Mouse (Mus musculus) limb, embryonic 12.5 days (tissue): ENCODE measurements around the gene Mogs. TPM values are rescaled to one million over a fixed set of nuclear protein-coding genes. Genes with fewer than 3 reads are reported as not detected.
A peak's percentile ranks its signal among the peaks of the same experiment; 100 is the strongest.

Experiments
- ATAC-seq: fragments of 200-750 bp; cut with Nextera tagmentation; 2 replicates; pipeline ENCODE4 v1.8.0; 2017; ENCODE audit warnings: low read depth, moderate TSS enrichment; ENCODE audit not compliant: insufficient number of reproducible peaks, insufficient read depth, low FRiP score, low TSS enrichment
- H3K27ac ChIP-seq: fragments of 300-500 bp; sonication (generic); 2 replicates; pipeline ENCODE4 v1.5.1; 2016; ENCODE audit warnings: mild to moderate bottlenecking, moderate library complexity
- H3K27me3 ChIP-seq: fragments of 300-500 bp; sonication (generic); 2 replicates; pipeline ENCODE4 v1.6.1; 2016; ENCODE audit warnings: mild to moderate bottlenecking, moderate library complexity
- H3K36me3 ChIP-seq: fragments of 300-500 bp; sonication (generic); 2 replicates; pipeline ENCODE4 v1.6.1; 2016; ENCODE audit warnings: mild to moderate bottlenecking, moderate library complexity
- H3K4me1 ChIP-seq: fragments of 300-500 bp; sonication (generic); replicated peaks from 2 replicates; pipeline ENCODE4 v1.6.1; 2016
- H3K4me2 ChIP-seq: fragments of 300-500 bp; sonication (generic); 2 replicates; pipeline ENCODE4 v1.6.1; 2016; ENCODE audit warnings: mild to moderate bottlenecking, moderate library complexity
- H3K4me3 ChIP-seq: fragments of 300-500 bp; sonication (generic); replicated peaks from 2 replicates; pipeline ENCODE4 v1.5.1; 2016; ENCODE audit warnings: mild to moderate bottlenecking
- H3K9ac ChIP-seq: fragments of 300-500 bp; sonication (generic); replicated peaks from 2 replicates; pipeline ENCODE4 v1.6.1; 2016; ENCODE audit warnings: mild to moderate bottlenecking, moderate library complexity
- H3K9me3 ChIP-seq: fragments of 300-500 bp; sonication (generic); 2 replicates; pipeline ENCODE4 v1.6.1; 2016; ENCODE audit warnings: mild to moderate bottlenecking, moderate library complexity
- WGBS: fragments of 180-500 bp; shearing (Covaris S2); methylation state at CpG from one replicate; pipeline ENCODE4 v1.1.7; 2016; 5-methylcytosine and 5-hydroxymethylcytosine counted together
- polyA plus RNA-seq: library from polyadenylated mRNA; unstranded; fragments of >200 nt; fragmentation: Nextera tagmentation; extraction: Ambion mirVana; gene quantifications from 2 replicates; pipeline ENCODE4 v1.2.1, GENCODE M21; 2016

Gene Mogs
- polyA plus RNA-seq, 1 experiment from 2014 or later, result 55.3 TPM

GRCm38 (mm10) chr6:83116373-83117164 lies 1.3 kb downstream of the Mogs start:
- Histone ChIP-seq H3K36me3 (peaks cover 34% of the 10 kb centered on the region), H3K4me3 (peak overlapping the region; percentile 83), H3K27me3 (no peaks in the 10 kb centered on the region), H3K9ac (peak overlapping the region; percentile 90), H3K9me3 (no peaks in the 10 kb centered on the region), H3K27ac (peak overlapping the region; percentile 78), H3K4me1 (peaks cover 33% of the 10 kb centered on the region), H3K4me2 (peak overlapping the region; percentile 96)
- no peak for ATAC-seq
- WGBS, result 78% methylated on average over 11 of the region's 11 CpGs

- H3K4me2 ChIP-seq, result peak overlapping the region; percentile 96
- 81% methylated on average over 4 of the region's 4 CpGs for WGBS
Observed at GRCm38 (mm10) chr6:83117165-83117438, 1.8 kb downstream of the Mogs start.

GRCm38 (mm10) chr6:83117616-83118015 lies 2.3 kb downstream of the Mogs start:
- WGBS, result 94% methylated on average over 13 of the region's 13 CpGs
- H3K27ac ChIP-seq, result no peak overlapping the region
- no peak overlapping the region for H3K4me3 ChIP-seq

More at GRCm38 (mm10) chr6:83117165-83117438, 1.8 kb downstream of the Mogs start:
- no peaks in the 10 kb centered on the region for H3K9me3 ChIP-seq
- peak overlapping the region; percentile 83 for H3K4me3 ChIP-seq
- H3K36me3 ChIP-seq, result peaks cover 34% of the 10 kb centered on the region
- 0 out of 2 replicates have a peak overlapping the region, but pooled peaks have one; percentile 13 for H3K9ac ChIP-seq
- peaks cover 33% of the 10 kb centered on the region for H3K4me1 ChIP-seq
- H3K27me3 ChIP-seq, result no peaks in the 10 kb centered on the region
- no peak overlapping the region for H3K27ac ChIP-seq
- ATAC-seq, result no peak

GRCm38 (mm10) chr6:83118369-83118768 lies 3.1 kb downstream of the Mogs start:
- Histone ChIP-seq H3K4me3 (no peak overlapping the region), H3K27me3 (no peaks in the 10 kb centered on the region), H3K36me3 (peaks cover 40% of the 10 kb centered on the region), H3K4me1 (peaks cover 45% of the 10 kb centered on the region), H3K27ac (no peak overlapping the region), H3K9me3 (no peaks in the 10 kb centered on the region), H3K4me2 (no peak overlapping the region), H3K9ac (no peak overlapping the region)
- 86% methylated on average over 11 of the region's 11 CpGs for WGBS
- no peak for ATAC-seq

More at GRCm38 (mm10) chr6:83117616-83118015, 2.3 kb downstream of the Mogs start:
- H3K4me1 ChIP-seq, result peaks cover 37% of the 10 kb centered on the region
- H3K9me3 ChIP-seq, result no peaks in the 10 kb centered on the region
- peaks cover 34% of the 10 kb centered on the region for H3K36me3 ChIP-seq
- H3K27me3 ChIP-seq, result no peaks in the 10 kb centered on the region
- 0 out of 2 replicates have a peak overlapping the region, but pooled peaks have one; percentile 13 for H3K9ac ChIP-seq
- H3K4me2 ChIP-seq, result no peak overlapping the region
- ATAC-seq, result no peak

- Histone ChIP-seq H3K27ac (0 out of 2 replicates have a peak overlapping the region, but pooled peaks have one; percentile 17), H3K27me3 (no peaks in the 10 kb centered on the region), H3K36me3 (peaks cover 44% of the 10 kb centered on the region), H3K4me3 (peak overlapping the region; percentile 61; the same call in 1 of the 2 replicates), H3K4me1 (peaks cover 52% of the 10 kb centered on the region), H3K9ac (no peak overlapping the region), H3K9me3 (no peaks in the 10 kb centered on the region), H3K4me2 (peak overlapping the region; percentile 85; the same call in 1 of the 2 replicates)
- 89% methylated on average over 14 of the region's 14 CpGs for WGBS
- ATAC-seq, result no peak
Observed at GRCm38 (mm10) chr6:83118825-83119733, 3.8 kb downstream of the Mogs start.

- H3K27me3 ChIP-seq, result no peaks in the 10 kb centered on the region
- H3K4me3 ChIP-seq, result peak overlapping the region; percentile 61
- H3K9me3 ChIP-seq, result no peaks in the 10 kb centered on the region
- peaks cover 44% of the 10 kb centered on the region for H3K36me3 ChIP-seq
- H3K4me2 ChIP-seq, result peak overlapping the region; percentile 85
- peak overlapping the region; percentile 89 for H3K9ac ChIP-seq
- WGBS, result 78% methylated on average over 7 of the region's 7 CpGs
- peak overlapping the region; percentile 17; the same call in 1 of the 2 replicates for H3K27ac ChIP-seq
- no peak for ATAC-seq
- peaks cover 52% of the 10 kb centered on the region for H3K4me1 ChIP-seq
Observed at GRCm38 (mm10) chr6:83119734-83120051, 4.4 kb downstream of the Mogs start.

- Histone ChIP-seq H3K4me2 (peak within 1 kb of the TSS; percentile 94), H3K36me3 (peaks cover 44% of the 10 kb centered on the region), H3K27ac (peak within 1 kb of the TSS; percentile 99), H3K9me3 (no peaks in the 10 kb centered on the region), H3K9ac (peak within 1 kb of the TSS; percentile 95), H3K4me1 (peaks cover 51% of the 10 kb centered on the region), H3K27me3 (no peaks in the 10 kb centered on the region), H3K4me3 (peak within 1 kb of the TSS; percentile 61)
- under 1% methylated on average over 38 of the region's 38 CpGs for WGBS
- ATAC-seq, result peak; percentile 96
Observed at GRCm38 (mm10) chr6:83120930-83121862, 5.9 kb downstream of the Mogs start, which contains the start of gene Wbp1. Gene Wbp1 (minus strand): TSS chr6:83121559.

GRCm38 (mm10) chr6:83121863-83122710 lies 6.8 kb downstream of the Mogs start:
- Histone ChIP-seq H3K27me3 (no peaks in the 10 kb centered on the region), H3K4me3 (peak overlapping the region; percentile 61), H3K4me1 (peaks cover 43% of the 10 kb centered on the region), H3K9me3 (no peaks in the 10 kb centered on the region), H3K27ac (peak overlapping the region; percentile 99), H3K9ac (peak overlapping the region; percentile 95), H3K4me2 (peak overlapping the region; percentile 94), H3K36me3 (peaks cover 39% of the 10 kb centered on the region)
- ATAC-seq, result no peak; the same call in 1 of the 2 replicates
- under 1% methylated on average over 52 of the region's 52 CpGs for WGBS

GRCm38 (mm10) chr6:83122961-83123360 lies 7.7 kb downstream of the Mogs start:
- H3K4me3 ChIP-seq, result peak overlapping the region; percentile 61
- peak overlapping the region; percentile 94 for H3K4me2 ChIP-seq
- peak overlapping the region; percentile 99; the same call in 1 of the 2 replicates for H3K27ac ChIP-seq
- peaks cover 30% of the 10 kb centered on the region for H3K36me3 ChIP-seq
- no peaks in the 10 kb centered on the region for H3K27me3 ChIP-seq
- H3K4me1 ChIP-seq, result peaks cover 43% of the 10 kb centered on the region
- 82% methylated on average over 5 of the region's 5 CpGs for WGBS
- H3K9ac ChIP-seq, result peak overlapping the region; percentile 95
- no peak for ATAC-seq
- no peaks in the 10 kb centered on the region for H3K9me3 ChIP-seq
